Mouse (Mus musculus): Measurements from ENCODE around the gene Dbr1. TPM values are rescaled to one million over a fixed set of nuclear protein-coding genes. Genes with fewer than 3 reads are reported as not detected.
A peak's percentile ranks its signal among the peaks of the same experiment; 100 is the strongest.

Dbr1 gene
- 26.0 and 26.8 TPM in 2 replicates for polyA plus RNA-seq (2015; fragmentation: Nextera tagmentation; extraction: Ambion mirVana)

DNA sequence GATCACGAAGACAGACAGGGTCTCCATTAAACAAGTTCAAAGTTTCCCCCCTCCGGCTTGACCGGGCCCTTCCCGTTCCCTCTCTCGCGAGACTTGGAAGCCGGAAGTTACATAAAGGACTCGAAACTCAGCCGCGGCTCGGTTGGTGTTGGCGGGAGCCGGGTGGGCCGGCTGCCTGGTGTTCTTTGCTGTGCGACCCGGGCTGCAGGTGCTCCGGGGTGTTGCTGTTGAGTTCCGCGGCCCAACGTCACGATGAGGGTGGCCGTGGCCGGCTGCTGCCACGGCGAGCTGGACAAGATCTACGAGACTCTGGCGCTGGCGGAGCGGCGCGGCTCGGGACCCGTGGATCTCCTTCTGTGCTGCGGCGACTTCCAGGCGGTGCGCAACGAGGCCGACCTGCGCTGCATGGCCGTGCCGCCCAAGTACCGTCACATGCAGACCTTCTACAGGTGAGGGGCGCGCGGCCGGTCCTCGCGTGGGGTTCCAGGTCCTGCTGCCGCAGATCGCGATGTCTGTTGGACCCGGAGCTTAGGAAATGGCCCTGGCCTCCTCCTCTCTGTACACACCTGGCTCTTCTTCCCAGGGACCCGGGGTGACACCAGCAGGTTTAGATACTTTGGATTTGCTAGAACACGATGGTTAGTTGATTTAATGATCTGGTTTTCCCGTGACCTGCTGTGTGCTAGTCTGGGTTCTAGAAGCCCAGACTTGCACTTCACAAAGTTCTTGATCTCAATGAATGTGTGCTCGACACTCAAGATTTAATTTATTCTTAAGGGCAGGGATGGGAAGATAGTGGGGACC lies at the start of gene Dbr1:
Dbr1 (plus strand) TSS at position 123 of the 804 bp plus-strand sequence.
- peak within 1 kb of the TSS; percentile 95 for H3K9ac ChIP-seq
- ATAC-seq (ENCODE audit: low FRiP score), result peak; percentile 97
- under 1% methylated on average over 57 of the region's 57 CpGs for WGBS
- H3K36me3 ChIP-seq, result peaks cover 8% of the 10 kb centered on the region
- H3K27me3 ChIP-seq, result peaks cover 11% of the 10 kb centered on the region; the same call in 1 of the 2 replicates
- H3K4me3 ChIP-seq, result peak within 1 kb of the TSS; percentile 94
- peak within 1 kb of the TSS; percentile 77 for H3K27ac ChIP-seq
- H3K4me2 ChIP-seq, result peak within 1 kb of the TSS; percentile 77
- H3K4me1 ChIP-seq (replicated peaks), result peaks cover 16% of the 10 kb centered on the region
- H3K9me3 ChIP-seq, result no peaks in the 10 kb centered on the region

DNA sequence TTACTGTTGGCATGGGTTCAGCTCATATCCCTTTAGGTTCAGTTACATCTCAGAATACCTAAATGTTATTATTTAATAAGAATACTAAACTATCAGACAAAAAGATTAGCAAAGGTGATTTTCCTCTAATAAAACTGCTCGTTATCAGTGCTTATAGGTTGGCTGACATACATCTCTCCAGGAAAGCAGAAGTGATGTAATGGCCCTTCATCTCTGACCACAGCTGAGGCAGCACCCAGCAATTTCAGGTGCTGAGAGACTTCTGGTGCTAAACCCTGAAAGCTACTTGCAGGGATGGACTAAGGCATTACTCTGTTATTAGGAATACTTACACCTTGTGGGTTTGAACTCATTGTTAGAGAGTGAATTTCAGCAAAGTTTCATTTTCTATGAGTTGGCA lies 43.7 kb upstream of the Dbr1 start:
- Histone ChIP-seq H3K27ac (no peak overlapping the region), H3K9me3 (no peaks in the 10 kb centered on the region), H3K4me1 (replicated peaks) (no peaks in the 10 kb centered on the region), H3K36me3 (peaks cover 75% of the 10 kb centered on the region), H3K4me2 (no peak overlapping the region), H3K9ac (no peak overlapping the region), H3K4me3 (no peak overlapping the region), H3K27me3 (no peaks in the 10 kb centered on the region)
- 98% methylated on average over 1 of the region's 1 CpGs for WGBS
- no peak for ATAC-seq (ENCODE audit: low FRiP score)

DNA sequence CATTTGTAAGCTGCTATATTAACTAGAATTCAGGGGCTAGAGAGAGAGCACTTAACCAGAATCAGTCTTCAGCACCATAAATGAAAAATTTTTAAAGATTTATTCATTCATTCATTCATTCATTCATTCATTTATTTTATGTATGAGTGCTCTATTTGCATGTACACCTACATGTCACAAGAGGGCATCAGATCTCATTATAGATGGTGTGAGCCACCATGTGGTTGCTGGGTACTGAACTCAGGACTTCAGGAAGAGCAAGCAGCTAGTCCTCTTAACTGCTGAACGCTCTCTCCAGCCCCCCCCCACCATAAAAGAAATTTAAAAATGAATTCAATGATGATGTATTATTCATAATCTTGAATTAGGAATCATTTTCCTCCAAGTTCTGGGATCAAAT lies 29.3 kb upstream of the Dbr1 start:
- WGBS, result 100% methylated on average over 1 of the region's 1 CpGs

DNA sequence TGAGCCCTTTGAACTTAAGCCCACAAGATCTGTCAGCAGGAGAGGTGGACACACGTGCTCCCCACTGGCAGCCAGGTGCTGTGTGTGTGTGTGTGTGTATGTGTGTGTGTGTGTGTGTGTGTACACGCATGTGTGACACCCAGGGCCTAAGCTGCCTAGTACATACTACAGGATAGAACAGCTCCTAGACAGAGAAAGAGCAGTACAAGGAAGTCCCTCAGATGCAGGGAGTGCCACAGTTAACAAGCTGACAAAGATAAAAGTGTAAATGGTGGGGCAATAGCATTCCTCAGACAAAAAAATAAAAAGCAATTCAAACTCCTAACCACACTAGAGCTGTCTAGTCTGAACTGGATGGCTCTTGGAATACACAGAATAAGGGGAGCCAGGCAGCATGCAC lies 23.5 kb upstream of the Dbr1 start:
- Histone ChIP-seq H3K9me3 (no peaks in the 10 kb centered on the region), H3K9ac (no peak overlapping the region), H3K27me3 (no peaks in the 10 kb centered on the region), H3K36me3 (peaks cover 4% of the 10 kb centered on the region; the same call in 1 of the 2 replicates), H3K4me3 (no peak overlapping the region), H3K4me2 (no peak overlapping the region), H3K4me1 (replicated peaks) (no peaks in the 10 kb centered on the region), H3K27ac (no peak overlapping the region)
- no peak for ATAC-seq (ENCODE audit: low FRiP score)
- WGBS, result 84% methylated on average over 2 of the region's 2 CpGs

More for the DNA sequence above, 29.3 kb upstream of the Dbr1 start:
- Histone ChIP-seq H3K4me2 (no peak overlapping the region), H3K9ac (no peak overlapping the region), H3K9me3 (no peaks in the 10 kb centered on the region), H3K27ac (no peak overlapping the region), H3K4me3 (no peak overlapping the region), H3K4me1 (replicated peaks) (no peaks in the 10 kb centered on the region), H3K27me3 (no peaks in the 10 kb centered on the region), H3K36me3 (peaks cover 4% of the 10 kb centered on the region; the same call in 1 of the 2 replicates)
- ATAC-seq (ENCODE audit: low FRiP score), result no peak

DNA sequence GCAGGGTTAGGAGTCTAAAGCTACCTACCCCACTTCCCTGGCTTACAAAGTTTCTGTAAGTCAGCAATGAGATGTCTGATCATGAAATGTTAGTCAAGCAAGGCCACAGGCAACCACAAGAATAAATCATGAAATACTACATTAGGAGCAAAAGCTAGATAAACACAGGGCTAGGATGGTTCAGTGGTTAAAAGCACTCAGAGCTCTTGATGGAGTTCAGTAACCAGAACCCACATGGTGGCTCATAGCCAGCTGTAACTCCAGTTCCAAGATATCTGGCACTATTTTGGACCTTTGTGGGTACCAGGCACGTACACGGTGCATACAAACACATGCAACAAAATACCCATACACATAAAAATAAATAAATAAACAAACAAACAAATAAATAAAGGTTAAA lies 22.6 kb upstream of the Dbr1 start:
- Histone ChIP-seq H3K9me3 (no peaks in the 10 kb centered on the region), H3K4me2 (no peak overlapping the region), H3K27me3 (no peaks in the 10 kb centered on the region), H3K4me1 (replicated peaks) (no peaks in the 10 kb centered on the region), H3K4me3 (no peak overlapping the region), H3K9ac (no peak overlapping the region), H3K27ac (no peak overlapping the region), H3K36me3 (peaks cover 4% of the 10 kb centered on the region; the same call in 1 of the 2 replicates)
- ATAC-seq (ENCODE audit: low FRiP score), result no peak
- WGBS, result 94% methylated on average over 2 of the region's 2 CpGs

DNA sequence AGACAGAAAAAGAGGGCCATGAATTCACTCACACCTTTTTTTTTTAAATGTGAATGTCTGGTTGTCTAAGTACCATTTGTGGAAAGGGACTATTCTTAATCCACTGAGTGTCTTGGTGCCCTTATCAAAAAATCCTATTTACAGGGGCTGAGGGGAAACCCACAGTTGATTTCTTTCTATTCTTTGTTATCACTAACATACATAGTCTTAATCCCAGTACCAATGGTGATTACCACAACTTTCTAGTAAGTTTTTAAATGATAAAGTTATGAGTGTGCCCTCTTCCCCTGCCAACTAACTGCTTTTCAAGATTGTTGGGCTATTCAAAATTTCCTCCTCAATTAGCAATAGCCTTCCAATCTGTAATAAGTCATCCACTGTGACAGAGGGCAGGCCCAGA lies 21.5 kb upstream of the Dbr1 start:
- Histone ChIP-seq H3K4me3 (no peak overlapping the region), H3K4me1 (replicated peaks) (no peaks in the 10 kb centered on the region), H3K4me2 (no peak overlapping the region), H3K9me3 (no peaks in the 10 kb centered on the region), H3K27me3 (no peaks in the 10 kb centered on the region), H3K9ac (no peak overlapping the region), H3K27ac (no peak overlapping the region), H3K36me3 (peaks cover 4% of the 10 kb centered on the region; the same call in 1 of the 2 replicates)
- no peak for ATAC-seq (ENCODE audit: low FRiP score)

DNA sequence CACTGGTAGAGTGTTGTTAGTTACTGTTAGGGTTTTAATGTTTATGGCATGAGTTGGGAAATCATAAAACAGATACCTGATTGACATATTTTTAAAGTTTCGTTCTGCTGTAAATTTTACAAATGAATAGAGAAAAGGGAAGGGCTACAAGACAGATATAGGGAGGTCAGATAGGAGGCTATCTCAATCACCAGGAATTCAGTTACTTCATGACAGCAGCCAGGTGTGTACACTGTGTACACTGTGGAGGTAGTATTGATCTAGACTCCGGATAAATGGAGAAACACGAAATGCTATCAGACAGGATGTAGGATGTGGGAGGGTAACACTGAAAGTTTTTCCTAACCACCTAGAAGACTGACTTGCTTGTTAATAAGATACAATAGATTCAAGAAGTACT lies 20.3 kb upstream of the Dbr1 start:
- Histone ChIP-seq H3K36me3 (peaks cover 2% of the 10 kb centered on the region; the same call in 1 of the 2 replicates), H3K9ac (no peak overlapping the region), H3K4me1 (replicated peaks) (no peaks in the 10 kb centered on the region), H3K4me2 (no peak overlapping the region), H3K27me3 (no peaks in the 10 kb centered on the region), H3K4me3 (no peak overlapping the region), H3K9me3 (no peaks in the 10 kb centered on the region), H3K27ac (no peak overlapping the region)
- 95% methylated on average over 3 of the region's 3 CpGs for WGBS
- ATAC-seq (ENCODE audit: low FRiP score), result no peak

DNA sequence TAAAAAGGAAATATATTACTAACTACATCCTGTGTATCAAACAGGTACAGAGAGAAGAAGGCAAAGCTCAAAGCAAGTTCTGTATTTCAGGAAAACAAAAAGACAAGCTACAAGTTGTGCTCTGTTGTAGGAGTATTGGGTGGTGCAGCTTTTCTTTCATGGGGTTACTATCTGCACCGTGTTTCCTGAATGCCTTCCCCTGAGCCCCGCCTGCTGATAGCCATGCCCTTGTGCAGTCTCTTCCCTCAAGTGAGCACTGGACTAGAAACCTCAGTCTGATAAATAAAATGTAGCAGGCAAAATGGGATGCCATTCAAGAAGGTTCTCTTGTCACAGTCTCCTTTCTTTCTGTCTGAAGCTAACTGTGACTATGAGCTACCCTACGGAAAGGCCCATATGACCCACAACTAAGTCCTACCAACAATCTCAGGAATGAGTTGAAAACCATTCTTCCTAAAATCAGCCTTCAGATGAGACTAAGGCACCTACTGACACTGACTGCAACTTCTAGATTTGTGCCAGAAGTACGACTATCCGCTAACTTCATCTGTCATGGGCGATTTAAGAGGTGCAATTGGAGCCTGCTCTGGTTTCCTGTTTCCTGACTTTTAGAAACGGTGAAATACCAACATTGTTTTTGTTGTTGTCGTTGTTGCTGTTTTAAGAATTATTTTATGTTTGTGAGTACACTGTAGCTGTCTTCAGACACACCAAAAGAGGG lies 17.9 kb upstream of the Dbr1 start:
- H3K36me3 ChIP-seq, result no peaks in the 10 kb centered on the region
- no peak for ATAC-seq (ENCODE audit: low FRiP score)

DNA sequence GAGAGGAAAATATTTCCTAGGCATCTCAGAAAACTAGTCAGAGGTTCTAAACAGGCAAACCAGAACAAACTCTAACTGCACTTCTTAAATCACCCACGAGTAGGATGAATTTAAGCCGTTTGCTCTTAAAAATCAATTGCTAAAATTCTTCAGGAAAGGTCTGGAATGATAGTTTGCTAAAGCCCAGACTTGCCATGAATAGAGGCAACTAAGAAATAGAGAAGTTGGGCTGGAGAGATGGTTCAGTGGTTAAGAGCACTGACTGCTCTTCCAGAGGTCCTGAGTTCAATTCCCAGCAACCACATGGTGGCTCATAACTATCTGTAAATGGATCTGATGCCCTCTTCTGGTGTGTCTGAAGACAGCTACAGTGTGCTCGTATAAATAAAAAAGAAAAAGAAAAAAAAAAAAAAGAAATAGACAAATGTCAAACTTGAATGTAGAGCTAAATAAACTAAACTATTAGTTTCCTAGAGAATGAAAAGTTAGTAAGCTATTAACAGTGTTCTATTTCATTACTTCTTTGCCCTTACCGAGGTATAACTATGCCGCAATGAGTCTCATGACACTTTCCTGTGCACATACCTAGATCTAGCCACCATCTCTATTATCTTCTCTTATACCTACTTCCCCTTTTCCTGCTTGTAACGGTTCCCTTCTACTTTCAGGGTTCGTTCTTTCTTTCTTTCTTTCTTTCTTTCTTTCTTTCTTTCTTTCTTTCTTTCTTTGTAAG lies 16.6 kb upstream of the Dbr1 start:
- 91% methylated on average over 7 of the region's 7 CpGs for WGBS
- no peak for ATAC-seq (ENCODE audit: low FRiP score)
- 0 out of 2 replicates have a peak, but pooled peaks cover 5% of the 10 kb centered on the region for H3K4me1 ChIP-seq (replicated peaks)
- no peak overlapping the region for H3K9ac ChIP-seq
- H3K27ac ChIP-seq, result no peak overlapping the region
- H3K4me2 ChIP-seq, result no peak overlapping the region
- H3K36me3 ChIP-seq, result no peaks in the 10 kb centered on the region
- H3K9me3 ChIP-seq, result no peaks in the 10 kb centered on the region
- no peaks in the 10 kb centered on the region for H3K27me3 ChIP-seq
- no peak overlapping the region for H3K4me3 ChIP-seq

More for the DNA sequence above, 17.9 kb upstream of the Dbr1 start:
- no peak overlapping the region for H3K4me2 ChIP-seq
- no peak overlapping the region for H3K9ac ChIP-seq
- H3K27ac ChIP-seq, result no peak overlapping the region
- H3K4me1 ChIP-seq (replicated peaks), result no peaks in the 10 kb centered on the region
- H3K9me3 ChIP-seq, result no peaks in the 10 kb centered on the region
- no peak overlapping the region for H3K4me3 ChIP-seq
- no peaks in the 10 kb centered on the region for H3K27me3 ChIP-seq
- 89% methylated on average over 8 of the region's 8 CpGs for WGBS

DNA sequence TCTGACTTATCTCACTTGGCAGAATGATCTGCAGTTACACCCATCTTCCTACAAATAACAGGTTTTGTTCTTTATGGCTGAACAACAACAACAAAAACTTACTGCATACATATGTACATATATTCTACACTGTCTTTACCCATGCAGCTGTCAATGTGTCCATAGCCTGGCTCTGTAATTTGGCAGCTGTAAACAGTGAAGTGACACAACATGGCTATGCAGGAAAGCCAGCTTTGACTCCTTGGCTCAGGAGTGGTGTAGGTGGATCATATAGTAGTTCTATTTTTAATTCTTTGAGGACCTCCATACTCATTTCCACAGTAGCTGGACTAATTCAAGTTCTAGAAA lies 16.1 kb upstream of the Dbr1 start:
- Histone ChIP-seq H3K9me3 (no peaks in the 10 kb centered on the region), H3K4me3 (no peak overlapping the region), H3K27ac (no peak overlapping the region), H3K27me3 (no peaks in the 10 kb centered on the region), H3K4me1 (replicated peaks) (0 out of 2 replicates have a peak, but pooled peaks cover 5% of the 10 kb centered on the region), H3K36me3 (no peaks in the 10 kb centered on the region), H3K9ac (no peak overlapping the region), H3K4me2 (no peak overlapping the region)
- ATAC-seq (ENCODE audit: low FRiP score), result no peak

DNA sequence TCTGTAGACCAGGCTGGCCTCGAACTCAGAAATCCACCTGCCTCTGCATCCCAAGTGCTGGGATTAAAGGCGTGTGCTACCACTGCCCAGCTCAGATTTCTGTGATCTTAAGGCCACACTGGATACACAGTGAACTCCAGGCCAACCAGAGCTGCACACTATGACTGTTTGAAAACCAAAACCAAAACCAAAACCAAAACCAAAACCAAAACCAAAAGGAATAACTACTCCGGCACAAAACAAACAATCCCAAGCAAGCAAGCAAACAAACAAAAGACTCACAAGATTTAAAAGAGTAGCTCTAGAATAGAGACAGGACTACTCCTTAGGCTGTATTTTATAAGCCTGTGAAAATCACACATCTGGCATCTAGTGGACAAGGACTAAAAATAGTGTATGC lies 15.2 kb upstream of the Dbr1 start:
- no peak for ATAC-seq (ENCODE audit: low FRiP score)
- Histone ChIP-seq H3K4me2 (no peak overlapping the region), H3K36me3 (no peaks in the 10 kb centered on the region), H3K9me3 (no peaks in the 10 kb centered on the region), H3K4me3 (no peak overlapping the region), H3K4me1 (replicated peaks) (0 out of 2 replicates have a peak, but pooled peaks cover 5% of the 10 kb centered on the region), H3K27ac (no peak overlapping the region), H3K9ac (no peak overlapping the region), H3K27me3 (no peaks in the 10 kb centered on the region)
- WGBS, result 95% methylated on average over 3 of the region's 3 CpGs

DNA sequence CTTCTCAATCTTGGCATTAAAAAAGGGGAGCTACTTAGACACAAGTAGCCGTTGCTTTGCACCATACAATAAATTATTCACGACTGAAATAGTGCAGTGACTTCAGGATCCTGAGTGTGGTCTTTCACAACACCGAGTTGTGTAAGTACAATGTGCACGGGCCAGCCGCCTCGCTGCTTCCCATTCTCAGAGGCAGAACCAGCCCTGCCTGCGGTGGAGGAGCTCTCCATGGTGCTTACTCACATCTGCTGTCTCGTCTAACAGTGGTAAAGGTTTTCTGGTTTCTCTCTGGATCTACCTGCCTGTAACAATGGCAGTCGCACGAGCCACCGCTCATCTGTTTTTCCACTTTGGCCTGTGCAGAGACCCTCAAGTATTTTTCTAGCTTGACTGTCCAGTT lies 11.9 kb upstream of the Dbr1 start:
- Histone ChIP-seq H3K36me3 (no peaks in the 10 kb centered on the region), H3K9me3 (no peaks in the 10 kb centered on the region), H3K27ac (no peak overlapping the region), H3K4me3 (no peak overlapping the region), H3K4me2 (no peak overlapping the region), H3K27me3 (no peaks in the 10 kb centered on the region), H3K9ac (no peak overlapping the region), H3K4me1 (replicated peaks) (peaks cover 18% of the 10 kb centered on the region)
- 31% methylated on average over 11 of the region's 11 CpGs for WGBS
- no peak for ATAC-seq (ENCODE audit: low FRiP score)
